In genomic region chr7:112416058-112416526, GRCm38 (mm10) we compare ENCODE assay signal across 9 mouse cellular contexts. TPM values are rescaled to one million over a fixed set of nuclear protein-coding genes. Genes with fewer than 3 reads are reported as not detected.
DNase-seq lines count a peak whose midpoint lies in the region; ATAC-seq lines count a peak whose summit lies in the region.
"Had no signal": no experiment of that assay in that cellular context is flagged by ENCODE, and none has a peak within 500 bp of the region (broad histone marks: within the 10 kb centered on the region; RNA-seq: fewer than 3 reads in every experiment).

No protein-coding gene starts in this region.

- no peak overlapping the region for H3K27ac ChIP-seq in forebrain, embryonic 11.5 days (ENCODE audit: low read depth, low read length)
- H3K27ac ChIP-seq in limb, embryonic 11.5 days (replicated peaks; ENCODE audit: low read depth, low read length) = no peak overlapping the region
- peak overlapping the region; percentile 46; the same call in 1 of the 2 replicates for H3K27ac ChIP-seq in stomach, embryonic 15.5 days

- peaks cover 16% of the 10 kb centered on the region for H3K4me1 ChIP-seq in forebrain, embryonic 11.5 days (replicated peaks; ENCODE audit: control insufficient read depth, insufficient read depth, low read length)
- H3K4me1 ChIP-seq in limb, embryonic 11.5 days (ENCODE audit: control insufficient read depth, insufficient read depth, low read length) = peaks cover 14% of the 10 kb centered on the region
- H3K4me1 ChIP-seq in stomach, embryonic 15.5 days = peaks cover 10% of the 10 kb centered on the region

- peak; percentile 29 for DNase-seq in thymus, postnatal 0 days (ENCODE audit: low spot score)
- DNase-seq in thymus, postnatal 10 days (ENCODE audit: low spot score in 2 of 2) = no peak
- DNase-seq in forebrain, embryonic 11.5 days (ENCODE audit: low spot score) = peak; percentile 55
- DNase-seq in limb, embryonic 11.5 days (ENCODE audit: low spot score) = peak; percentile 40
- no peak for DNase-seq in frontal cortex, postnatal 36 days (ENCODE audit: low spot score in 2 of 2)
- DNase-seq in gastrocnemius, adult 8-10 months (ENCODE audit: low spot score in 2 of 2) = no peak
- DNase-seq in B cell, adult 2 months = no peak

- peak overlapping the region; percentile 29; the same call in 1 of the 2 replicates for H3K4me2 ChIP-seq in forebrain, embryonic 11.5 days (ENCODE audit: low read depth, low read length, severe bottlenecking)
- H3K4me2 ChIP-seq in limb, embryonic 11.5 days (ENCODE audit: low read depth, severe bottlenecking) = peak overlapping the region; percentile 23
- H3K4me2 ChIP-seq in stomach, embryonic 15.5 days = peak overlapping the region; percentile 34

- WGBS in forebrain, embryonic 11.5 days = 12% methylated on average over 14 of the region's 14 CpGs
- WGBS in limb, embryonic 11.5 days = 6% methylated on average over 14 of the region's 14 CpGs
- WGBS in stomach, embryonic 15.5 days = 21% methylated on average over 14 of the region's 14 CpGs

- 0 out of 2 replicates have a peak, but pooled peaks cover 2% of the 10 kb centered on the region for H3K27me3 ChIP-seq in forebrain, embryonic 11.5 days (ENCODE audit: control insufficient read depth, insufficient read depth, low read length)
- H3K27me3 ChIP-seq in limb, embryonic 11.5 days (ENCODE audit: control insufficient read depth, insufficient read depth, low read length) = no peaks in the 10 kb centered on the region
- H3K27me3 ChIP-seq in stomach, embryonic 15.5 days (replicated peaks) = no peaks in the 10 kb centered on the region

- no peak for ATAC-seq in forebrain, embryonic 11.5 days (replicated peaks; ENCODE audit: low FRiP score)
- ATAC-seq in limb, embryonic 11.5 days (ENCODE audit: insufficient number of reproducible peaks, low FRiP score, low TSS enrichment, low read depth) = no peak
- no peak for ATAC-seq in stomach, embryonic 15.5 days (ENCODE audit: insufficient read depth, low FRiP score, low read depth)

- H3K9ac ChIP-seq in forebrain, embryonic 11.5 days (ENCODE audit: low read length) = no peak overlapping the region
- H3K9ac ChIP-seq in limb, embryonic 11.5 days (ENCODE audit: low read length) = no peak overlapping the region
- H3K9ac ChIP-seq in stomach, embryonic 15.5 days = no peak overlapping the region

- no peaks in the 10 kb centered on the region for H3K9me3 ChIP-seq in forebrain, embryonic 11.5 days (ENCODE audit: control insufficient read depth, low read length)
- no peaks in the 10 kb centered on the region for H3K9me3 ChIP-seq in limb, embryonic 11.5 days (ENCODE audit: control insufficient read depth, low read length)
- no peaks in the 10 kb centered on the region for H3K9me3 ChIP-seq in stomach, embryonic 15.5 days

- H3K4me3 ChIP-seq in forebrain, embryonic 11.5 days (ENCODE audit: low read depth, low read length) = no peak overlapping the region
- no peak overlapping the region for H3K4me3 ChIP-seq in limb, embryonic 11.5 days (ENCODE audit: low read depth, low read length)
- H3K4me3 ChIP-seq in stomach, embryonic 15.5 days (replicated peaks) = no peak overlapping the region
- H3K4me3 ChIP-seq: erythroblast, embryonic 14.5 days had no signal

- H3K36me3 ChIP-seq in forebrain, embryonic 11.5 days (ENCODE audit: control insufficient read depth, insufficient read depth, low read length) = no peaks in the 10 kb centered on the region
- no peaks in the 10 kb centered on the region for H3K36me3 ChIP-seq in limb, embryonic 11.5 days (ENCODE audit: control insufficient read depth, insufficient read depth, low read length)
- H3K36me3 ChIP-seq in stomach, embryonic 15.5 days = no peaks in the 10 kb centered on the region

RNA-seq across cellular contexts. Expression of gene Parva, which starts 11.2 kb away (rescaled TPM):
- 11.0 and 12.1 TPM in 2 replicates for polyA plus RNA-seq in thymus, postnatal 0 days (2015; fragmentation: Nextera tagmentation; extraction: Ambion mirVana)
- polyA plus RNA-seq in forebrain, embryonic 11.5 days (2014; fragmentation: Nextera tagmentation; extraction: Ambion mirVana) = 63.6 and 64.5 TPM in 2 replicates
- polyA plus RNA-seq in limb, embryonic 11.5 days (2014; fragmentation: Nextera tagmentation; extraction: Ambion mirVana) = 64.2 and 68.8 TPM in 2 replicates
- polyA plus RNA-seq in stomach, embryonic 15.5 days (2015; fragmentation: Nextera tagmentation; extraction: Ambion mirVana) = 101 and 108 TPM in 2 replicates
- 10 to 100 TPM in 3 of 4 experiments, 1 to 10 TPM in 1; 9.1 to 14.1 (median 11.4) TPM for total RNA-seq in gastrocnemius, adult 8-10 months (2022)

Comparison
In these comparisons a context has a peak if more than half of its experiments do, and no peak if none do; other contexts are left out.
1. DNase-seq: peak in thymus, postnatal 0 days (single experiment), forebrain, embryonic 11.5 days (single experiment) and limb, embryonic 11.5 days (single experiment); none in thymus, postnatal 10 days (0 of 2), frontal cortex, postnatal 36 days (0 of 2), gastrocnemius, adult 8-10 months (0 of 2) and B cell, adult 2 months (0 of 2).
2. Peak in every context shown above with its lines, with median percentiles within 50 percentile points of each other: H3K4me2 ChIP-seq.